Mouse (Mus musculus) intestine, embryonic 15.5 days (tissue): ENCODE results near the gene Def8. TPM values are rescaled to one million over a fixed set of nuclear protein-coding genes. Genes with fewer than 3 reads are reported as not detected.

Experiments
- ATAC-seq: fragments of 200-750 bp; cut with Nextera tagmentation; 2 replicates; pipeline ENCODE4 v1.8.0; 2017; ENCODE audit warnings: moderate TSS enrichment, moderate library complexity
- H3K27ac ChIP-seq: fragments of 300-500 bp; sonication (generic); 2 replicates; pipeline ENCODE4 v1.5.1; 2015; ENCODE audit warnings: mild to moderate bottlenecking, inconsistent platforms
- H3K27me3 ChIP-seq: fragments of 300-500 bp; sonication (generic); replicated peaks from 2 replicates; pipeline ENCODE4 v1.6.1; 2015; ENCODE audit warnings: inconsistent platforms
- H3K36me3 ChIP-seq: fragments of 300-500 bp; sonication (generic); 2 replicates; pipeline ENCODE4 v1.6.1; 2015; ENCODE audit warnings: inconsistent platforms
- H3K4me1 ChIP-seq: fragments of 300-500 bp; sonication (generic); replicated peaks from 2 replicates; pipeline ENCODE4 v1.6.1; 2015; ENCODE audit warnings: inconsistent platforms
- H3K4me2 ChIP-seq: fragments of 300-500 bp; sonication (generic); replicated peaks from 2 replicates; pipeline ENCODE4 v1.6.1; 2015; ENCODE audit warnings: mild to moderate bottlenecking, inconsistent platforms
- H3K4me3 ChIP-seq: fragments of 300-500 bp; sonication (generic); replicated peaks from 2 replicates; pipeline ENCODE4 v1.5.1; 2015; ENCODE audit warnings: inconsistent platforms
- H3K9ac ChIP-seq: fragments of 300-500 bp; sonication (generic); 2 replicates; pipeline ENCODE4 v1.6.1; 2015; ENCODE audit warnings: inconsistent platforms
- H3K9me3 ChIP-seq: fragments of 300-500 bp; sonication (generic); 2 replicates; pipeline ENCODE4 v1.6.1; 2016; ENCODE audit warnings: inconsistent platforms
- WGBS: fragments of 180-500 bp; shearing (Covaris S2); methylation state at CpG from one replicate; pipeline ENCODE4 v1.1.7; 2015; 5-methylcytosine and 5-hydroxymethylcytosine counted together
- polyA plus RNA-seq: library from polyadenylated mRNA; unstranded; fragments of >200 nt; fragmentation: Nextera tagmentation; extraction: Ambion mirVana; gene quantifications from 2 replicates; pipeline ENCODE4 v1.2.1, GENCODE M21; 2015

Gene Def8
- 26.0 and 26.4 TPM in 2 replicates for polyA plus RNA-seq

DNA sequence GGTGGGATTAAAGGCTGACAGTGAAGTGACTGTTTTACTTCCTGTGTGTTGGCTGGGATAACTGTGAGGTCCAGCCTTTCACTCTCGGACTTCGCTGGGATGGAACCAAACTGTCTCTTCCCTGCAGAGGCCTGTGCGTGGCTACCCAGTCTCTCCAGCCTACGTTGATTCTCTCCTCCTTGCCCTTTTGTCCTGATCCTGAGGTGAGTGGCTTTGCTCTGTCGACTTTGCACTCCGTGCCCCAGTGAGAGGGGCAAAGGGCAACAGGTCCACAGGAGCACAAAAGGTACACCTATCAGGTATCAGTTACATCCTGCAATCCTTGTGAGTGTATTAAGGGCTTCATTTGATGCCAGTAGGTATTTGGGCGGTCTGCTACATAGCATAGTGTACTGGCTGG lies at the start of gene Def8:
TSS of gene Def8 (plus strand) at position 87 of the 400 bp plus-strand sequence.
- Histone ChIP-seq H3K27me3 (0 out of 2 replicates have a peak, but pooled peaks cover 2% of the 10 kb centered on the region), H3K4me2 (peak within 1 kb of the TSS; percentile 62), H3K36me3 (no peaks in the 10 kb centered on the region), H3K4me3 (peak within 1 kb of the TSS; percentile 26), H3K27ac (no peak within 1 kb of the TSS), H3K9ac (no peak within 1 kb of the TSS), H3K9me3 (peaks cover 15% of the 10 kb centered on the region; the same call in 1 of the 2 replicates), H3K4me1 (no peaks in the 10 kb centered on the region)
- ATAC-seq = no peak
- WGBS = 76% methylated on average over 7 of the region's 7 CpGs

- peak overlapping the region; percentile 88 for H3K4me2 ChIP-seq
- WGBS = 0% methylated on average over 20 of the region's 20 CpGs
- peaks cover 9% of the 10 kb centered on the region; the same call in 1 of the 2 replicates for H3K4me1 ChIP-seq
- H3K27ac ChIP-seq = peak overlapping the region; percentile 97
- H3K4me3 ChIP-seq = peak overlapping the region; percentile 88
- ATAC-seq = peak; percentile 86
- no peaks in the 10 kb centered on the region for H3K27me3 ChIP-seq
- H3K9me3 ChIP-seq = no peaks in the 10 kb centered on the region
- peak overlapping the region; percentile 88 for H3K9ac ChIP-seq
- H3K36me3 ChIP-seq = peaks cover 3% of the 10 kb centered on the region; the same call in 1 of the 2 replicates
Observed at GRCm38 (mm10) chr8:123374239-123374578, 49.1 kb upstream of the Def8 start.

DNA sequence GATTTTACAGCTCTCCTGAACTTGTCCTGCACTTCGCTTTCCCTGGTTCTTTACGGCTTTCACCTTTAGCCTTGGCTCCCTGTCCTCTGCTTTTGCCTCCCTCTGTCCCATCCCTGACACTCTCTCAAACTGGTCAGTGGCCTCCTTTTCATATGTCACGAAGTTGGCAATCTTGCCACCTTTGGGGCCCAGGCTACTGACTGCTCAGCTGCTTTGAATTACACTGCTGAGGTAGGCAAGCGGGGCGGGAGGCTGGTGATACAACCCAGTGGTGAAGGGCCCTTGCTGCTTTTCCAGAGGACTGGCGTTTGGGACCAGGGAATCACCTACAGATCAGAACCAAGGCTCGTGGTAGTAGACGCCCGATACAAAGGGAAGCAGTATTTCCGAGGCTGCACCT lies 47.6 kb upstream of the Def8 start:
- Histone ChIP-seq H3K4me1 (peaks cover 9% of the 10 kb centered on the region; the same call in 1 of the 2 replicates), H3K9ac (no peak overlapping the region), H3K4me3 (no peak overlapping the region), H3K9me3 (no peaks in the 10 kb centered on the region), H3K27me3 (no peaks in the 10 kb centered on the region), H3K4me2 (no peak overlapping the region), H3K27ac (no peak overlapping the region), H3K36me3 (peaks cover 6% of the 10 kb centered on the region)
- 86% methylated on average over 10 of the region's 10 CpGs for WGBS
- ATAC-seq = no peak

- WGBS = 77% methylated on average over 8 of the region's 8 CpGs
- no peak overlapping the region for H3K27ac ChIP-seq
- no peak overlapping the region for H3K9ac ChIP-seq
- H3K27me3 ChIP-seq = no peaks in the 10 kb centered on the region
- no peaks in the 10 kb centered on the region for H3K9me3 ChIP-seq
- H3K4me2 ChIP-seq = no peak overlapping the region
- peaks cover 6% of the 10 kb centered on the region for H3K36me3 ChIP-seq
- no peak overlapping the region for H3K4me3 ChIP-seq
- peaks cover 9% of the 10 kb centered on the region; the same call in 1 of the 2 replicates for H3K4me1 ChIP-seq
- ATAC-seq = no peak
Observed at GRCm38 (mm10) chr8:123376106-123376505, 47.2 kb upstream of the Def8 start.

GRCm38 (mm10) chr8:123381711-123382110 lies 41.6 kb upstream of the Def8 start:
- H3K9me3 ChIP-seq = no peaks in the 10 kb centered on the region
- H3K9ac ChIP-seq = no peak overlapping the region
- no peaks in the 10 kb centered on the region for H3K4me1 ChIP-seq
- no peak overlapping the region for H3K27ac ChIP-seq
- H3K36me3 ChIP-seq = peaks cover 40% of the 10 kb centered on the region
- H3K4me2 ChIP-seq = no peak overlapping the region
- 92% methylated on average over 4 of the region's 4 CpGs for WGBS
- no peaks in the 10 kb centered on the region for H3K27me3 ChIP-seq
- ATAC-seq = no peak
- H3K4me3 ChIP-seq = no peak overlapping the region

GRCm38 (mm10) chr8:123382516-123382915 lies 40.8 kb upstream of the Def8 start:
- H3K4me2 ChIP-seq = no peak overlapping the region
- no peaks in the 10 kb centered on the region for H3K27me3 ChIP-seq
- H3K27ac ChIP-seq = no peak overlapping the region
- peaks cover 44% of the 10 kb centered on the region for H3K36me3 ChIP-seq
- no peak overlapping the region for H3K9ac ChIP-seq
- no peaks in the 10 kb centered on the region for H3K4me1 ChIP-seq
- H3K9me3 ChIP-seq = no peaks in the 10 kb centered on the region
- no peak overlapping the region for H3K4me3 ChIP-seq
- WGBS = 80% methylated on average over 8 of the region's 8 CpGs
- ATAC-seq = no peak

DNA sequence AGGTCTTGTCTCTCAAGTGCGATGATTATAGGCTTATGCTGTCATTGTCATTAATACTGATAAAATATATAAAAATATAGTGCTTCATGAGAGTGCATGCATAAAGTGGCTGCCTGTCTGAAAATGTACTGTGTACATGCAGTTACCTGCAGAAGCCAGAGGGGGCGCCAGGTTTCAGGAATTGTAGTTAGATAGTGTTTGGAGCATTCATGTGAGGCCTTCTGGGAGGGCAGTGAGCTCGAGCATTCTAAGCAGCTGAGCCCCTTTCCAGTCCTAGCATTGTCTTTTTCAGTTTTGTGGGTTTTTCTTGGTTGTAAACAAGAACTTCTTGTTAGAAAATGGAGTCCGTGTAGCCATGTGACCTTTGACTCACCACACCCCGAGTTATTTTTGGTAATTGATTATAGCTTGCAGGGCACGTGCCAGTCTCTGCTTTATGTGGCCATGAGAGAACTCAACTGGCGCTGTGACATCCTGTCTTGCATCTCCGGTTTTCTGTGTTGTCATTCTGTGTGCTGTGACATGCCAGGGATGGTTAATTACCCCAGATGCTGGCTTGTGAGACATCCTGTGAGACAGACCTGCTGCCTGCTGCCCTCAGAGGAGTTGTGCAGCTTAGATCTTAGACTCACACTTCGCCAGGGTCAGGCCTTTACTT lies 38.3 kb upstream of the Def8 start:
- no peaks in the 10 kb centered on the region for H3K4me1 ChIP-seq
- H3K4me3 ChIP-seq = no peak overlapping the region
- H3K9me3 ChIP-seq = no peaks in the 10 kb centered on the region
- H3K27ac ChIP-seq = no peak overlapping the region
- no peak overlapping the region for H3K9ac ChIP-seq
- no peaks in the 10 kb centered on the region for H3K27me3 ChIP-seq
- ATAC-seq = 0 out of 2 replicates have a peak, but pooled peaks have one; percentile 10
- H3K36me3 ChIP-seq = peaks cover 65% of the 10 kb centered on the region
- 68% methylated on average over 9 of the region's 9 CpGs for WGBS
- no peak overlapping the region for H3K4me2 ChIP-seq

- ATAC-seq = no peak
- Histone ChIP-seq H3K36me3 (peaks cover 74% of the 10 kb centered on the region), H3K4me1 (no peaks in the 10 kb centered on the region), H3K9me3 (no peaks in the 10 kb centered on the region), H3K4me2 (no peak overlapping the region), H3K4me3 (no peak overlapping the region), H3K27ac (no peak overlapping the region), H3K9ac (no peak overlapping the region), H3K27me3 (no peaks in the 10 kb centered on the region)
- WGBS = 80% methylated on average over 3 of the region's 3 CpGs
Observed at GRCm38 (mm10) chr8:123387041-123387440, 36.3 kb upstream of the Def8 start.

- H3K4me3 ChIP-seq = no peak overlapping the region
- 91% methylated on average over 8 of the region's 8 CpGs for WGBS
- no peak overlapping the region for H3K27ac ChIP-seq
- no peak for ATAC-seq
- no peaks in the 10 kb centered on the region for H3K4me1 ChIP-seq
- H3K27me3 ChIP-seq = no peaks in the 10 kb centered on the region
- H3K36me3 ChIP-seq = peaks cover 74% of the 10 kb centered on the region
- no peak overlapping the region for H3K9ac ChIP-seq
- no peaks in the 10 kb centered on the region for H3K9me3 ChIP-seq
- no peak overlapping the region for H3K4me2 ChIP-seq
Observed at GRCm38 (mm10) chr8:123387801-123388200, 35.5 kb upstream of the Def8 start.

DNA sequence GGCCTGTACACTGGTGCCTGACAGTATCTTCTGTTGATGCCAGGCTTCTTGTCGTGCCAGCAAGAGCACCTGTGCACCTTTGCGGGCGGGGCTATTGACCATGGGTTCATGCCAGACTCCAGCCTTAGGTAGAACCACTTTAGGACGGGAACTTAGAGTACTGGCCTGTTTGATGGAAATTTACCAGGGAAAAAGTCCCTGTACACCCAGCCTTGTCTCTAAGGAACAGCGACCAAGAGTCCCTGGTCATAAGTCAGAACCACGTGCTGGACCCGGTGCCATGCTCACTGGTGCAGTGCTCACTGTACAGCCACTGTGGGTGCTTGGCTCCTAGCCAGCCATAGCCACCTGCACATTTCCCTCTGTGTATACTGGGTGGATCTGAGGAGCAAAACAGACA lies 34.3 kb upstream of the Def8 start:
- no peak for ATAC-seq
- no peak overlapping the region for H3K4me2 ChIP-seq
- no peak overlapping the region for H3K27ac ChIP-seq
- H3K36me3 ChIP-seq = peaks cover 71% of the 10 kb centered on the region
- no peak overlapping the region for H3K9ac ChIP-seq
- WGBS = 90% methylated on average over 7 of the region's 7 CpGs
- no peak overlapping the region for H3K4me3 ChIP-seq
- H3K9me3 ChIP-seq = no peaks in the 10 kb centered on the region
- no peaks in the 10 kb centered on the region for H3K4me1 ChIP-seq
- no peaks in the 10 kb centered on the region for H3K27me3 ChIP-seq

DNA sequence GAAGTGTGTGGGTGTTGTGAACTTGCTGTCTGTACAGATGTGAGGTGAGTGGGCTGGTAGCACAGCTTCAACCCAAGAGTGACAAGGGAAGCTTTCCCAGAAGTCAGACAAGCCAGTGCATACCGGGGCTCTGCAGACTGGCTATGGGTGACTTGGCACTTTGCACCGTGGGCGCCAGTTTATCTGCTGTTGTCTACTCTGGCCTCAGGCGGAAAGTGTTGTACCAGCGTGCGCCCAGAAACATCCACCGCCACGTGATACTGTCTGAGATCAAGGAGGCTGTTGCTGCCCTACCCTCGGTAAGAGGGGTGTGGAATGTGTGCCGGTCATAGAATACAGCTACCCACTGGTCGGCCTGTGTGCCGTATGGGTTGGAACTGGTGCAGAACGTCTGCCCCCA lies 25.0 kb upstream of the Def8 start:
- H3K4me2 ChIP-seq = no peak overlapping the region
- no peaks in the 10 kb centered on the region for H3K9me3 ChIP-seq
- no peak overlapping the region for H3K4me3 ChIP-seq
- 94% methylated on average over 13 of the region's 13 CpGs for WGBS
- H3K36me3 ChIP-seq = peaks cover 60% of the 10 kb centered on the region
- no peak overlapping the region for H3K27ac ChIP-seq
- no peaks in the 10 kb centered on the region for H3K4me1 ChIP-seq
- H3K27me3 ChIP-seq = no peaks in the 10 kb centered on the region
- H3K9ac ChIP-seq = no peak overlapping the region
- no peak for ATAC-seq

GRCm38 (mm10) chr8:123401936-123402335 lies 21.4 kb upstream of the Def8 start:
- Histone ChIP-seq H3K27ac (no peak overlapping the region), H3K27me3 (no peaks in the 10 kb centered on the region), H3K4me1 (no peaks in the 10 kb centered on the region), H3K9ac (no peak overlapping the region), H3K36me3 (peaks cover 35% of the 10 kb centered on the region), H3K4me3 (no peak overlapping the region), H3K9me3 (no peaks in the 10 kb centered on the region), H3K4me2 (no peak overlapping the region)
- WGBS = 88% methylated on average over 9 of the region's 9 CpGs
- no peak for ATAC-seq

DNA sequence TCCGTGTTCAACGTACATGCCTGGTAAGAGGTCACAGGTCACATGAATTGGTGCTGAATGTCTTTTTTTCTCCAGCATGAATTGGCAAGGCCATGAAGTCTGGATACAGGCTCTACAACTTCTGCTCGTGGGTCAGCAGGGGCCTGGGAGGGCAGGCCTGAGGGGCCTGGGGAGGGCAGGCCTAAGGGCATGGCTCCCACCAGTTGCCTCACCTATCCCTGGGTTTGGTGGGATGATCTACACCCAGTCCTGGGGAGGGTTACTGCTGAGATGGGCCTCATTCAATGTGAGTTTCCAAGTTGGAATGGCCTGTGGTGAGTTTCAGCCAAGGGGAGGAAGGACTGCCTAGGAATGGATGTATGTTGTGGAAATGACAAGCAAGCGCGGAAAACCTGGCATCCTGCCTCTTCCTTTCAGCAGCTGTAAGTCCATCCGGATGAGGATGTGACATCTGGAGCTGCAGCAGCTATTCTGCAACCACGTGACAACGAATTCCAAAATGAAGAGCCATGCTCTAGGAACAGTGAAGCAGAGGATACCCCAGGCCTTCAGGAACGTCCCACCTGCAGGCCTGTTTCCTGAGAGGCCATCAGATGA lies 20.5 kb upstream of the Def8 start:
- H3K4me1 ChIP-seq = no peaks in the 10 kb centered on the region
- H3K27ac ChIP-seq = no peak overlapping the region
- ATAC-seq = no peak
- 80% methylated on average over 9 of the region's 9 CpGs for WGBS
- H3K27me3 ChIP-seq = peaks cover 7% of the 10 kb centered on the region; the same call in 1 of the 2 replicates
- no peak overlapping the region for H3K9ac ChIP-seq
- no peak overlapping the region for H3K4me3 ChIP-seq
- H3K36me3 ChIP-seq = peaks cover 32% of the 10 kb centered on the region
- H3K4me2 ChIP-seq = no peak overlapping the region
- H3K9me3 ChIP-seq = no peaks in the 10 kb centered on the region
